ENCODE assay signal across 8 mouse cellular contexts in genomic region chr17:62881791-62882725, GRCm38 (mm10). TPM values are rescaled to one million over a fixed set of nuclear protein-coding genes. Genes with fewer than 3 reads are reported as not detected.
A peak's percentile ranks its signal among the peaks of the same experiment; 100 is the strongest.
DNase-seq lines count a peak whose midpoint lies in the region; ATAC-seq lines count a peak whose summit lies in the region.

No protein-coding gene starts in this region.

- WGBS in limb, embryonic 12.5 days = under 1% methylated on average over 58 of the region's 58 CpGs
- WGBS in midbrain, embryonic 13.5 days = under 1% methylated on average over 58 of the region's 58 CpGs

- no peaks in the 10 kb centered on the region for H3K36me3 ChIP-seq in erythroblast, embryonic 14.5 days (ENCODE audit: control insufficient read depth)
- no peaks in the 10 kb centered on the region for H3K36me3 ChIP-seq in limb, embryonic 12.5 days
- no peaks in the 10 kb centered on the region for H3K36me3 ChIP-seq in midbrain, embryonic 13.5 days

- peak; percentile 82 for DNase-seq in embryo, embryonic 9.5 days (ENCODE audit: extremely low spot score)
- DNase-seq in heart, adult 18-20 months = peak; percentile 55 to 77
- peak; percentile 44 for DNase-seq in kidney, adult 11 months
- DNase-seq in spleen, postnatal 14 days (ENCODE audit: low spot score in 2 of 2) = peak; percentile 9 to 26

- peaks cover 77% of the 10 kb centered on the region for H3K27me3 ChIP-seq in erythroblast, embryonic 14.5 days (ENCODE audit: control insufficient read depth)
- no peaks in the 10 kb centered on the region for H3K27me3 ChIP-seq in limb, embryonic 12.5 days
- H3K27me3 ChIP-seq in midbrain, embryonic 13.5 days = peaks cover 3% of the 10 kb centered on the region; the same call in 1 of the 2 replicates

- no peak for ATAC-seq in erythroblast, adult 5-6 weeks (replicated peaks; ENCODE audit: low FRiP score, poor library complexity, severe bottlenecking)
- ATAC-seq in limb, embryonic 12.5 days (ENCODE audit: insufficient number of reproducible peaks, insufficient read depth, low FRiP score, low TSS enrichment, low read depth) = peak; percentile 30
- peak; percentile 43 for ATAC-seq in midbrain, embryonic 13.5 days

- peak overlapping the region; percentile 94 for H3K4me2 ChIP-seq in limb, embryonic 12.5 days
- H3K4me2 ChIP-seq in midbrain, embryonic 13.5 days (replicated peaks) = peak overlapping the region; percentile 98

- no peaks in the 10 kb centered on the region for H3K9me3 ChIP-seq in erythroblast, embryonic 14.5 days (ENCODE audit: control insufficient read depth, low read length)
- H3K9me3 ChIP-seq in limb, embryonic 12.5 days = no peaks in the 10 kb centered on the region
- H3K9me3 ChIP-seq in midbrain, embryonic 13.5 days = no peaks in the 10 kb centered on the region

- peaks cover 2% of the 10 kb centered on the region; the same call in 1 of the 2 replicates for H3K4me1 ChIP-seq in erythroblast, embryonic 14.5 days (ENCODE audit: control insufficient read depth)
- peaks cover 10% of the 10 kb centered on the region; the same call in 1 of the 2 replicates for H3K4me1 ChIP-seq in limb, embryonic 12.5 days (replicated peaks)
- H3K4me1 ChIP-seq in midbrain, embryonic 13.5 days (replicated peaks) = peaks cover 21% of the 10 kb centered on the region

- peak overlapping the region; percentile 95 for H3K9ac ChIP-seq in limb, embryonic 12.5 days (replicated peaks)
- H3K9ac ChIP-seq in midbrain, embryonic 13.5 days (replicated peaks) = peak overlapping the region; percentile 98

- H3K27ac ChIP-seq in limb, embryonic 12.5 days = peak overlapping the region; percentile 95
- H3K27ac ChIP-seq in midbrain, embryonic 13.5 days = peak overlapping the region; percentile 95

- peak overlapping the region; percentile 45 for H3K4me3 ChIP-seq in erythroblast, embryonic 14.5 days (replicated peaks)
- H3K4me3 ChIP-seq in limb, embryonic 12.5 days (replicated peaks) = peak overlapping the region; percentile 88
- peak overlapping the region; percentile 91 for H3K4me3 ChIP-seq in midbrain, embryonic 13.5 days (replicated peaks)

RNA-seq across cellular contexts. Expression of gene Efna5, which starts 0.9 kb away (rescaled TPM):
- not detected in 2 replicates for polyA plus RNA-seq in erythroblast, embryonic 14.5 days (2012)
- not detected in 2 replicates for total RNA-seq in erythroblast, adult 5-6 weeks (2015; ENCODE audit: low replicate concordance)
- not detected in 2 replicates for total RNA-seq in erythroblast, adult 5-6 weeks (2017; ENCODE audit: low replicate concordance)
- total RNA-seq in heart, adult 18-20 months (2021) = 10 to 100 TPM; 14.0 to 19.6 TPM
- 38.2 and 42.6 TPM in 2 replicates for polyA plus RNA-seq in limb, embryonic 12.5 days (2016; fragmentation: Nextera tagmentation; extraction: Ambion mirVana)
- 81.4 and 89.2 TPM in 2 replicates for polyA plus RNA-seq in midbrain, embryonic 13.5 days (2015; fragmentation: Nextera tagmentation; extraction: Ambion mirVana)

Comparison
In these comparisons a context has a peak if more than half of its experiments do, and no peak if none do; other contexts are left out.
1. DNase-seq: peak in every context shown above with its lines; median percentile 82 in embryo, embryonic 9.5 days; 66 in heart, adult 18-20 months; 44 in kidney, adult 11 months; 18 in spleen, postnatal 14 days.
2. RNA of gene Efna5, which starts 0.9 kb away (polyA plus RNA-seq): 81.4 to 89.2 TPM in midbrain, embryonic 13.5 days and 38.2 to 42.6 TPM in limb, embryonic 12.5 days; not detected in erythroblast, embryonic 14.5 days; every median in the first group is over 10 times any median in the second.
3. Peak in every context shown above with its lines, with median percentiles within 50 percentile points of each other: H3K4me3 ChIP-seq.